ENCODE assay signal across 13 mouse cellular contexts in genomic region chr10:56982526-56983190, GRCm38 (mm10).
"Had no signal": no experiment of that assay in that cellular context is flagged by ENCODE, and none has a peak within 500 bp of the region (broad histone marks: within the 10 kb centered on the region; RNA-seq: fewer than 3 reads in every experiment).

No protein-coding gene starts in this region.

- H3K4me2 ChIP-seq: kidney, embryonic 15.5 days; limb, embryonic 12.5 days; liver, embryonic 13.5 days; midbrain, embryonic 15.5 days; neural tube, embryonic 12.5 days had no signal

- ATAC-seq: liver, postnatal 0 days; midbrain, embryonic 15.5 days had no signal

- H3K27ac ChIP-seq: kidney, embryonic 15.5 days; limb, embryonic 12.5 days; liver, embryonic 13.5 days; midbrain, embryonic 10.5 days; midbrain, embryonic 15.5 days; neural tube, embryonic 12.5 days had no signal

- H3K4me3 ChIP-seq: kidney, embryonic 15.5 days; limb, embryonic 12.5 days; liver, embryonic 13.5 days; midbrain, embryonic 10.5 days; midbrain, embryonic 15.5 days; neural tube, embryonic 12.5 days had no signal

- H3K36me3 ChIP-seq: kidney, embryonic 15.5 days; limb, embryonic 12.5 days; liver, embryonic 13.5 days; midbrain, embryonic 10.5 days; midbrain, embryonic 15.5 days; neural tube, embryonic 12.5 days had no signal

- H3K9ac ChIP-seq: kidney, embryonic 15.5 days; limb, embryonic 12.5 days; liver, embryonic 13.5 days; liver, postnatal 0 days; midbrain, embryonic 15.5 days; neural tube, embryonic 12.5 days had no signal

- DNase-seq: kidney, postnatal 14 days; layer of hippocampus, adult 9-11 months; liver; liver, embryonic 13.5 days; liver, postnatal 0 days; lung, postnatal 36 days; thymus, adult 2 months; thymus, postnatal 25 days had no signal

- H3K9me3 ChIP-seq: kidney, embryonic 15.5 days; limb, embryonic 12.5 days; liver, embryonic 13.5 days; midbrain, embryonic 10.5 days; midbrain, embryonic 15.5 days; neural tube, embryonic 12.5 days had no signal

- H3K4me1 ChIP-seq: kidney, embryonic 15.5 days; liver, embryonic 13.5 days; midbrain, embryonic 10.5 days; midbrain, embryonic 15.5 days; neural tube, embryonic 12.5 days had no signal

- H3K27me3 ChIP-seq: kidney, embryonic 15.5 days; limb, embryonic 12.5 days; liver, embryonic 13.5 days; midbrain, embryonic 15.5 days; neural tube, embryonic 12.5 days had no signal
